Mouse (Mus musculus) MEL (cell line): ENCODE results near the gene Rnf26.

ENCODE experiments used
- CTCF ChIP-seq, 3 experiments: IDR thresholded peaks in 2 of 3; conservative IDR thresholded peaks in 1 of 3; 2 replicates each; pipeline ENCODE4 v1.5.1; 2011 to 2012; ENCODE audit warnings: low read length in 3 of 3, low read depth in 2 of 3, mild to moderate bottlenecking in 2 of 3, improper control_type of control experiment in 1 of 3, inconsistent platforms in 1 of 3, mixed read lengths in 1 of 3, moderate library complexity in 1 of 3; ENCODE audit not compliant: control insufficient read depth in 1 of 3, insufficient read depth in 1 of 3, poor library complexity in 1 of 3, severe bottlenecking in 1 of 3
- GATA1 ChIP-seq: IDR thresholded peaks from 2 replicates; pipeline ENCODE4 v1.6.1; 2011; ENCODE audit warnings: low read depth, low read length, improper control_type of control experiment
- ZC3H11A ChIP-seq: IDR thresholded peaks from 2 replicates; pipeline ENCODE4 v1.6.1; 2012; ENCODE audit warnings: low read depth, mild to moderate bottlenecking, inconsistent platforms, low read length, improper control_type of control experiment
- ZNF384 ChIP-seq: IDR thresholded peaks from 2 replicates; pipeline ENCODE4 v1.6.1; 2012; ENCODE audit warnings: low read depth, mild to moderate bottlenecking, inconsistent platforms, low read length, improper control_type of control experiment

DNA sequence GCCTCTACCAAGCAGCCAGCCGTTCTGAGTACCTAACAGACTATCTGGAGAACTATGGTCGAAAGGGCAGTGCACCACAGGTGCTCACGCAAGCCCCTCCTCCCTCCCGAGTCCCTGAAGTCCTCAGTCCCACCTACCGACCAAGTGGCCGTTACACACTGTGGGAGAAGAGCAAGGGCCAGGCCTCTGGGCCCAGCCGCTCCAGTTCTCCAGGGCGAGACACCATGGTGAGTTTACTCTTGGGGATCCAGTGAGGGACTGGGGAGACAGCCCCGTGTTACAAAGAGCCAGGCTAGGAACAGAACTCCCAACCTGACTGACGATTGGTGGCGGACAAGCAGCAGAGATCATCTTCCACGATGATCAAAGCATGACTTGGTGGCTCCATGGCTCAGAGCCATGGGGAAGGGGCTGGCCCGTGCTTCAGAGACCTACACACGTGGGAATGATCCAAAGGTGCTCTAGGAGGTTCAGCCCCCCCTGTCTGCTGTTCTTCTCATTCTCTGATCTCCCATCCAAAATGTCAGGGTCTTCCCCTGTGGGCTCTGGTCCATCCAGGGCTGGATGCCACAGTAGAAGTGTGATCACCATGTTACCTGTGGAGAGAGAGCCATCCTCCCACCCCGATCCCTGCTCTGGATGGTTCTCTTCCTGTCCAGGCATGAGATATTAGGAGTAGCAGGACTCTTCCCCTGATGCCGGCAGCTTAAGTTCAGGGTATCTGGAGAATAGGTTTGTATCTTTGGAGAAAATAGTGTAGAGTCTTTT is 37.1 kb downstream of the Rnf26 start:
- TF ChIP-seq CTCF (IDR thresholded peaks at IDR 0.05 in 2 of 3, conservative IDR thresholded peaks at IDR 0.05 in 1 of 3; ENCODE audit: control insufficient read depth in 1 of 3, insufficient read depth in 1 of 3, low read depth in 2 of 3, low read length in 3 of 3, poor library complexity in 1 of 3, severe bottlenecking in 1 of 3) (no peak), ZNF384 (no peak), GATA1 (no peak), ZC3H11A (no peak)
